Mouse (Mus musculus) cerebellum, adult 11-12 months (tissue): ENCODE results near the gene Calm3.

Source experiments
- DNase-seq: peaks from one replicate; pipeline ENCODE4 v3.0.0; 2022

Gene Calm3

DNA sequence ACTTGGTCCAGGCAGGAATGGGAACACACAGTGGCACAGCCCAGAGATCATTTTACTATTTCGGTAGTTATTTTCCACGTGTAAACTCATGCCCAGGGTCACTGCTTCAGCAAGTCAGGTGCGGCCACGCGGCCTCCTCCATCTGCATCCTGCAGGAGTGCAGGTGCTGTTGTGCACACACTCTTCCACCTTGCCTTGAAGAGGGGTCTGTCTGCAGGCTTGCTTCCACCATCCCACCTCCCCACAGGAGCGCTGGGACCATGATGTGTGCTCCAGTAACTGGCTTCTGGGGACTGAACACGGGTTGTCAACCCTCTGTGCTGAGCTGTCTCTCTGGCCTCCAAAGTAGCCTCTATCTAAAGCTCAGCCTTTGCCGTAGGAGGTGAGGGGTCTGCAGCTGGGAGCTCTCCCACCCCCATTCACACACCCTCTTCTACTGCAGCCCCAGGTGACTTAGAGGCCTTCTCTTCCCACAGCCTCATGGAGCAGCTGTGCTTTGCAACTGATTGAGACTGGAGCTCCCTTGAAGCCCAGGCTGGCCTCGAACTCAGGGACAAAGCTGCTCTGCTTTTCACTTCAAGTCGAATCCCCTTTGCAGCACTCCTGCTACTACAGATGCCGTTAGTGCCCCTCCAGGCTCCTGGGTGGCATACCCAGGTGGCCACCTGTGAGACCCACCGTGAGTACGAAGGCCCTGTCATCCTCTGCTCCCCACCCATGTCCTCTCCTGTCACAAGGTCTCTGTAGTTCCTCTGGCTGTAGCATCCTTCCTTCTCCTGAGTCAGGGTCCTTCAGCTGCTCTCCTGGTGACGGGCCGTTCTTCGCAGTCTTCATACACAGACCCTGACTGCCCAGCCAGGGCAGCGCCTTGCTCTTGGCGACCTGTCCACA is 9.2 kb downstream of the Calm3 start:
- no peak for DNase-seq

GRCm38 (mm10) chr7:16913806-16914452 is 10.0 kb downstream of the Calm3 start:
- peak; percentile 69 for DNase-seq

DNA sequence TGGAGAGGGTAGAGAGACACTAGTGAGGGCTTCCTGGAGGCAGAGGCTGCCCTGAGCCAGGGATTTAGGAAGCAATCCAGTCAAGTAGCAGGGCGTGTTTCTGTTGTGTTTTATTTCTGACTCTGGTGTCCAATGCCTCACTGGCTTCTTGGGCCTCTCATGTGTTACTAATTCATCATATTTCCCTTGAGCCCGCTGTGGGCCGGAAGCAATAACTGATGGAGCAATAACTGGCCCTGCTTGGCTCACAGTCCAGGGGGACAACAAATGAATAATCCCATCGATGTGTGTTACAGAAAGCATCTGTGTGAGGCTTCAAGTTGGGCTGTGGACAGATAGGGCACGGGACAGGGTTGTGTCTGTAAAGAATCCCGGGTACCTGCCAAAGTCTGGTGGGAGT is 11.6 kb downstream of the Calm3 start:
- DNase-seq, result no peak

DNA sequence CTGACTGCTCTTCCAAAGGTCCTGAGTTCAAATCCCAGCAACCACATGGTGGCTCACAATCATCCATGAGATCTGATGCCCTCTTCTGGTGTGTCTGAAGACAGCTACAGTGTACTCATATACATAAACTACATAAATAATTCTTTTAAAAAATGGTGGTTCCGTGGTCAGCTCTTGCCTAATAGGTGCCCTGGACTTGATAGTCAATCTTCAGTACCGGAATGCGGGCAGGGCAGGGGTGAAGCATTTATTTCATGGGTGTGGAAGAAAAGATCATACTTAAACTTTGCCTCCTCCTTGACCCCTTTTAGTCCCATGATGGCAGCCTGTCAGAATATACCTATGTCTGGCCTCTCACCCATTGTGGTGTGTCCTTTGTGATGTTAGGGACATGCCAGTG is 12.0 kb downstream of the Calm3 start:
- no peak for DNase-seq

DNA sequence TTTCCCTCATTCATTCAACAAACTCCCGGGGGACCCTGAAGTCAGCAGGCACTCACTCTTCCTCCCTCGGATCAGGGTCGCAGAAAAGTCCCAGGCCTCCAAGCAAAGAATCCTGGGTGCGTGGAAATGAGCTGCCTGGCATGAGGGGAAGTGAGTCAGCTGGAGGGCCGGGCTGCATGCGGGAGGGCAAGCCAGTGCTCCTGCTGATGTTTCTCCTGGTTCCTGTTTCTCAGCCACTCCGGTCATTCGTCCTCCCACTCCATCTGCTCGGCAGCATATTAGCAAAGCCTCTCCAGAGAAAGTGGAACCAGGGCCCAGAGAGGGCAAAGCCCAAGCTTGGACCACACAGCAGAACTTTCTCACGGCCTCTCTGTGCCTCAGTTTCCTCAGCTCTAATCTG is 14.0 kb downstream of the Calm3 start:
- DNase-seq, result no peak

DNA sequence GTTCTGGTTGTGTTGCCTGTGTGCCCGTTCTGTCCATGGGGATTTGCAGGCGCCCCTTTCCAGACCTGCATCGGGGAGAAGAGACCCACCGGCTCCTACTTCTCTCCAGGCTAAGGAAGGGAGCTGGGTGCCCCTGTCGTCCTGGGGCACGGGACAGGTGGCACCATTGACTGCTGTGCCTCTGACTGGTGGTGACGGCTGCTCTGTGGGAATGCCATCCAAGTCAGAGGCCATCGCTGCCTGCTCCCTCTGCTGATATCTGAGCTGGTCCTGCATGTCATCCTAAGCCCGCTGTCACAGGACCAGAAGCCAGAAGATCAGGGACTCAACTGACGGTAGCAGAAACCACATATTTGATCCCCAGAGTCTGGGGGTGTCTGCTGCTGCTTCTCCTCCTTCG is 15.1 kb downstream of the Calm3 start:
- no peak for DNase-seq

DNA sequence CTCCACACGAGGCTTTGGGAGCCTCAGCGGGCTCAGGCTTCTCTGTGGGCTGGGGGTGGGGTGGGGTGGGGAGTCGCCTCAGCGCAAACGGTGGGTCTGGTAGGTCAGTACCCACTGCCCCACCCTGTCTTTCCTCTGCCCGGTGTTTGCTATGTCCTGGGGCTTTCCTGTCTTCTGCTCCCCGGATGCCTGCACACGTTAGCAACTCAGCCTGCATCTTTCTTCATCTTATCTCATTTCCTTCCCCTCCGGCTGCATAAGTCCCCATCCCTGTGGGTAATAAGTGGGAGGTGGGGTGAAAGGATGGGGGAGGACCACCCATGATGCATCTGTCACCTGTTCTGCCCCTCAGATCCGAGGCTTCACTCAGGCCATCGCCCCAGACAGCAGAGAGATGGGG is 15.5 kb downstream of the Calm3 start:
- no peak for DNase-seq

- no peak for DNase-seq
Measured at GRCm38 (mm10) chr7:16907842-16908241, 16.1 kb downstream of the Calm3 start.

DNA sequence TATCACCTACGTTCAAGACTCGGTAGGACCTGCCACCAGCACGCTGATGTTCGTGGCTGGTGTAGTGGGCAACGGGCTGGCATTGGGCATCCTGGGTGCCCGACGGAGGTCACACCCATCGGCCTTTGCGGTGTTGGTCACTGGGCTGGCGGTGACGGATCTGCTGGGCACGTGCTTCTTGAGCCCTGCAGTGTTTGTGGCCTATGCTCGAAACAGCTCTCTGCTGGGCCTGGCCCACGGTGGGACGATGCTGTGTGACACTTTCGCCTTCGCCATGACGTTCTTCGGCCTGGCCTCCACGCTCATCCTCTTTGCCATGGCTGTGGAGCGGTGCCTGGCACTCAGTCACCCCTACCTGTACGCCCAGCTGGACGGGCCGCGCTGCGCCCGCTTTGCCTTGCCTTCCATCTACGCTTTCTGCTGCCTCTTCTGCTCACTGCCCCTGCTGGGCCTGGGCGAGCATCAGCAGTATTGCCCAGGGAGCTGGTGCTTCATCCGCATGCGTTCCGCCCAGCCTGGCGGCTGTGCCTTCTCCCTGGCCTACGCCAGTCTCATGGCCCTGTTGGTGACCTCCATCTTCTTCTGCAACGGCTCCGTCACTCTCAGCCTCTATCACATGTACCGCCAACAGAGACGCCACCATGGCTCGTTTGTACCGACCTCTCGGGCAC is 16.9 kb downstream of the Calm3 start:
- DNase-seq, result no peak

- no peak for DNase-seq
Measured at GRCm38 (mm10) chr7:16906281-16906680, 17.6 kb downstream of the Calm3 start, which contains the start of gene Ptgir. Gene Ptgir, plus strand, starts transcription at chr7:16906490.

- no peak for DNase-seq
Measured at GRCm38 (mm10) chr7:16905491-16906021, 18.4 kb downstream of the Calm3 start.

DNA sequence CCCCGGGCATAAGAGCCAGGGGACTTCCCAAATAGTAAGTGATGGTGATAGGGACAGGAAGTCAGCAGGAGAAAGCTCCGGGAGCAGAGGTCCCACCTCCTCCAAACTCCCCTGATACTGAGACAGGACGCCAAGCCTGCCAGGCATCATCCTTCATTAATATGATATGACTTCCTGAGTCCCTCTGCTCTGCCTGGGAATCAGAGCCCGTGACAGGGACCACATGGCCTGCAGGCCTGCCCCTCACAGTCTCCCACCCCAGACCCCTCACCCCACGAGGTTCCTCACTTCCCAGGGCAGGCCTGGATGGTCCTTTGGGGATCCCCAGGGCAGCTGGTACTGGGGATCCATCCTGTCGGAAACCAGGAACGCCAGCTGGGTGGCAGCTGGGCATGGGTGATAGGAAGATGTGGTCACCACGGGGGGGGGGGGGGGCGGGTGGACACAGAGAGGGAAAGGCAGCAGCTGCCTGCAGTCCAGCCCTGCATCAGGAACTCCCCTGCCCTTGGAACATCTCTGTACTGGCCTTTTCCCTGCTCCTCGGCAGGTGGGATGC is 19.7 kb downstream of the Calm3 start:
- no peak for DNase-seq

DNA sequence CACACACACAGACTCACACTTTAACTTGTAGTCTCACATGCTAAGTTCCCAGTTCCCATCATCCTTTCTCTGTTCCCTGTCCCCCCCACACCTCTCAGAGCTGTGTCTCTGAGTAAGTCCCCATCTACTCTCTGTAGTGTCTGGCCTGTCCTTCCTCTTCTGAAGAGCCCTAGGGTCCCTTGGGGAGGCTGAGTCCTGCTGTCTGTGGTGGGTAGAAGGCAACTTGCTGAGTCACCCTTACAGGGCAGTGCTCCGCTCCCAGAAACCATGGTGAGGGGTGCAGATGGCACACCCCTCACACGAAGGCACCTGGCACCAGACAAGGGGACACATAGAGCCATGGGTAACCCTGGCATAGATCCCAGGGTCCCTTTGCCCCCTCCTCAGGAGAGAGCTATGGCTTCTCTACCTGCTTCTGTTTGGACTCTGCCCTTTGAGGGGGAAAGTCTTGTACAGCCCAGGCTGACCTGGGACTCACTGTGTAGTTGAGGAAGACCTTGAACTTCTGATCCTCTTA is 20.4 kb downstream of the Calm3 start:
- DNase-seq, result no peak

GRCm38 (mm10) chr7:16900526-16900925 is 23.4 kb downstream of the Calm3 start:
- no peak for DNase-seq

- no peak for DNase-seq
Measured at GRCm38 (mm10) chr7:16895511-16895910, 28.4 kb downstream of the Calm3 start.

GRCm38 (mm10) chr7:16895000-16895399 is 28.9 kb downstream of the Calm3 start:
- peak; percentile 87 for DNase-seq

DNA sequence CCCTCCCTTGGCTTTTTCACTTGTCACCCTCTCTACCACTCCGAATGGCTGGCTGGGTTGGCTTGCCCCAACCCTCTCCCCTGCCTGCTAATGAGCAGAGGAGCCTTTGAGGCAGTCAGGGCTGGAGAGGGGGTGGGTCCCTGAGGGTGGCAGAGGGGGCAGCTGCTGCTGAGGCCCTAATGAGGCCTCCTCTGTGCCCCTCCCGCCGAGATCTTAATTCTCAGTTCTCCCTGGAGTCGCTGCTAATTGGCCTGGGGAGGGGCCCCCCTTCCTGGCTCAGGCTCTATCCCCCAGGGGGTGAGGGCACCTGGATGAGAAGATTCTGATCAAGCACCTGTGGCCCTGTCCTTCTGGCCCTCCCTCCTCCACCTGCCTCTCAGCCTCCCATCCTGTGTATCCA is 29.6 kb downstream of the Calm3 start:
- peak; percentile 62 for DNase-seq

GRCm38 (mm10) chr7:16893612-16894011 is 30.3 kb downstream of the Calm3 start:
- peak; percentile 53 for DNase-seq

DNA sequence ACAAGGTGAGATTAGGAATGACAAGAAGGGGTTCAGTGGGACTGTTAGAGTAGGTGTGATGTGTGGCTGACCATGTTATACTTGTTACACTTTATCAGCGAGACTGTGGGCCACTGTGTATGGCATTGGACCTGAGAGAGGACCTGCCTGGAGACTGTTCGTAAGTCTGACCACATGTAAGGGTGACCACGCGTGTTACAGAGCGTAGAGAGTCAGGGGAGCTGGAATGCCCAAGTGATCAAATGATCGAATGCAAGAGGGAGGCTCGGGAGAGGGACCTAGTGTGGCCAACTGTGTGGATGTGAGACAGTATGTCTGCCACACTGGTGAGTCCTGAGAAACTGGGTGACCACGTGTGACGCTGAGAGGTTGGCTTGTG is 31.6 kb downstream of the Calm3 start:
- DNase-seq, result no peak

- peak; percentile 80 for DNase-seq
Measured at GRCm38 (mm10) chr7:16891641-16892351, 32.1 kb downstream of the Calm3 start, which contains the start of gene Gng8. Gene Gng8, plus strand, starts transcription at chr7:16891786.

DNA sequence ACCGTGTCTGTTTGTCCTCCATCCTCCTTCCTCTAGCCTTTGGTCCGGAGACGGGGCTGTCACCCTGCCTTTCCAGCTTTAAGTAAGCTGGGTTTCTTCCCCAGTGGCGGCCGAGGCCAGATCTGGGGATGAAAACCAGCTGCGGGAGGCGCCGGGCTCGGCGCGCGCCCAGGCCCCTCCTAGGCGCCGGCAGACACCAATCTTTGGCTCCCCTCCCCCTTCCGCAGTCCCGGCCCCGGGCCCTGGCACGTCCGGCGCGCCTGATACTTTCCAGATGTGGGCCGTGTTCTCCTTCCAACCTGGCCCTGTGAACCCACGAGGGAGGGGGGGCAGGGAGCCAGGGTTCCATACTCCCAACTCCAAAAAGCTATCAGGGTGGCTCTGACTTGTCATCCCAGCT is 33.0 kb downstream of the Calm3 start:
- no peak for DNase-seq

GRCm38 (mm10) chr7:16890536-16890935 is 33.4 kb downstream of the Calm3 start:
- no peak for DNase-seq
